In the genomic region with DNA sequence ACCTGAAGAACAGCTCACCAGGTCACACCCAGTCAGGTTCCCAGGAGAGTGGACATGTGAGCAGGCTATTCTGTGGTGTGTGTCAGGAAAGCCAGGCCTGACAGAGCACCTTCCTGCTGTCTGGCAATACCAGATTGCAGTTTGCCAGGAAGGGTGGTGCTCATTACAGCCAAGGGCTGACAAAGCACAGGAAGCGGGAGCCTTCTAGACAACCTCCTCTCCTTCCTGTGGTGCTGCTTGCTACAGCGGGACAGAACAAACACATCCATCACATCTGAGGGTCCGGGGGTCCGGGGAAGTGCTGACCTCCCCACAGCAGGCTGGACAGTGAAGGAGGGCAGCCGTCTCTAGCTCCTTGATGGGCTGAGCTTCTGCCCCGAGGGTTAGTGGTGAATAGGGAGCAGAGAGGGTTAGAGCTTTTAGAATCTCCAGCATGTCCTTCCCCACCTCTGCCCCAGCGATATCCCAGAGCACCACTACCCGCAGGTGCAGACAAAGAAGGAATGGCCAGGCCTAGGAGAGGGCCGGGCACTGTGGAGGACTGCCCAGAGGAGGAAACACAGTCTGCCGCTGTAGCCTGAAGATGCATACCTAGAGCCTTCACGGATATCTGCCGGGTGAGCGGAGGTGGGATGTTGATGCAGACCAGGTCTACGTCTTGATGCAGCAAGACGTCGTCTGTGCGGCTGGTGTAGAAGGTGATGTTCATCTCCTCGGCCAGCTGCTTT, we compare ENCODE assay signal across 9 mouse cellular contexts. TPM values are rescaled to one million over a fixed set of nuclear protein-coding genes. Genes with fewer than 3 reads are reported as not detected.
DNase-seq lines count a peak whose midpoint lies in the region; ATAC-seq and TF ChIP-seq lines count a peak whose summit lies in the region.
"Had no signal": no experiment of that assay in that cellular context is flagged by ENCODE, and none has a peak within 500 bp of the region (broad histone marks: within the 10 kb centered on the region; RNA-seq: fewer than 3 reads in every experiment).

No protein-coding gene starts in this region.

- 0 out of 2 replicates have a peak, but pooled peaks cover 2% of the 10 kb centered on the region for H3K4me1 ChIP-seq in kidney, embryonic 14.5 days (ENCODE audit: control insufficient read depth, insufficient read depth, low read length)
- no peaks in the 10 kb centered on the region for H3K4me1 ChIP-seq in cerebellum, adult 2 months (ENCODE audit: control insufficient read depth, insufficient read depth, low read length)

- 0 out of 2 replicates have a peak, but pooled peaks have one; percentile 20 for ATAC-seq in erythroblast, adult 5-6 weeks (replicated peaks; ENCODE audit: low FRiP score, poor library complexity, severe bottlenecking)
- no peak for ATAC-seq in kidney, embryonic 14.5 days (ENCODE audit: low FRiP score, low TSS enrichment)
- ATAC-seq: Patski had no signal

- H3K4me2 ChIP-seq in kidney, embryonic 14.5 days (replicated peaks; ENCODE audit: low read depth, low read length) = no peak overlapping the region

- H3K4me3 ChIP-seq in layer of hippocampus, adult 2 months = no peak overlapping the region; the same call in 1 of the 2 replicates
- H3K4me3 ChIP-seq in kidney, embryonic 14.5 days (ENCODE audit: low read length) = no peak overlapping the region
- no peak overlapping the region for H3K4me3 ChIP-seq in cerebellum, adult 2 months (replicated peaks; ENCODE audit: insufficient read depth, low read depth, low read length)

- H3K27ac ChIP-seq in layer of hippocampus, adult 2 months = peak overlapping the region; percentile 57; the same call in 1 of the 2 replicates
- peak overlapping the region; percentile 67; the same call in 1 of the 2 replicates for H3K27ac ChIP-seq in kidney, embryonic 14.5 days (ENCODE audit: low read depth, low read length)
- no peak overlapping the region for H3K27ac ChIP-seq in cerebellum, adult 2 months (ENCODE audit: insufficient read depth, low read length)

- no peak for TF ChIP-seq POLR2A in cerebellum, adult 2 months (IDR thresholded peaks at IDR 0.05; ENCODE audit: borderline replicate concordance, insufficient read depth, low read length)

- H3K27me3 ChIP-seq in kidney, embryonic 14.5 days (ENCODE audit: control insufficient read depth, insufficient read depth, low read length) = no peaks in the 10 kb centered on the region
- H3K27me3 ChIP-seq in cerebellum, adult 2 months (ENCODE audit: control insufficient read depth, insufficient read depth, low read length) = no peaks in the 10 kb centered on the region
- H3K27me3 ChIP-seq: Patski had no signal

- no peak for TF ChIP-seq CTCF in layer of hippocampus, adult 2 months (conservative IDR thresholded peaks at IDR 0.05)
- no peak for TF ChIP-seq CTCF in cerebellum, adult 2 months (IDR thresholded peaks at IDR 0.05; ENCODE audit: borderline replicate concordance, insufficient read depth, low read depth, low read length)

- WGBS in kidney, embryonic 14.5 days = 82% methylated on average over 18 of the region's 18 CpGs
- 91% methylated on average over 18 of the region's 18 CpGs for WGBS in cerebellum, adult 2 months

- H3K9me3 ChIP-seq in kidney, embryonic 14.5 days (ENCODE audit: control insufficient read depth, low read length) = no peaks in the 10 kb centered on the region

- peaks cover 23% of the 10 kb centered on the region for H3K36me3 ChIP-seq in kidney, embryonic 14.5 days (ENCODE audit: control insufficient read depth, insufficient read depth, low read length)

- H3K9ac ChIP-seq in kidney, embryonic 14.5 days (ENCODE audit: low read depth, low read length) = no peak overlapping the region

- no peak for DNase-seq in layer of hippocampus, adult 2 months (ENCODE audit: low spot score in 2 of 2)
- no peak for DNase-seq in layer of hippocampus, postnatal 25 days (ENCODE audit: extremely low spot score in 1 of 2, low spot score in 1 of 2)
- DNase-seq in lung, postnatal 10 days = peak; percentile 80
- no peak for DNase-seq in cerebellum, adult 11-12 months
- no peak for DNase-seq in cerebellum, adult 2 months
- no peak for DNase-seq in cerebellum, adult 9-11 months

RNA-seq across cellular contexts. Expression of a gene that starts 19.6 kb away (rescaled TPM):
- total RNA-seq in layer of hippocampus, adult 2 months (2021) = 10 to 100 TPM in 1 of 2 experiments, 1 to 10 TPM in 1; 8.1 to 10.8 TPM
- total RNA-seq in layer of hippocampus, postnatal 25 days (2021) = 1 to 10 TPM; 8.2 to 9.9 TPM
- 2.1 and 2.5 TPM in 2 replicates for total RNA-seq in erythroblast, adult 5-6 weeks (2015; ENCODE audit: low replicate concordance)
- 2.7 and 7.0 TPM in 2 replicates for total RNA-seq in erythroblast, adult 5-6 weeks (2017; ENCODE audit: low replicate concordance)
- polyA plus RNA-seq in kidney, embryonic 14.5 days (2014; fragmentation: Nextera tagmentation; extraction: Ambion mirVana) = 33.0 and 36.2 TPM in 2 replicates
- polyA plus RNA-seq in cerebellum, adult 2 months (2012; rRNA removed) = 15.3 and 17.4 TPM in 2 replicates

RNA-seq across cellular contexts. Expression of a gene that starts 20.1 kb away (rescaled TPM):
- total RNA-seq in layer of hippocampus, adult 2 months (2021) = under 1 TPM in 1 of 2 experiments, not detected in 1; 0.84 TPM
- total RNA-seq in layer of hippocampus, postnatal 25 days (2021) = not detected
- total RNA-seq in erythroblast, adult 5-6 weeks (2015; ENCODE audit: low replicate concordance) = not detected in 2 replicates
- total RNA-seq in erythroblast, adult 5-6 weeks (2017; ENCODE audit: low replicate concordance) = not detected in 2 replicates
- polyA plus RNA-seq in kidney, embryonic 14.5 days (2014; fragmentation: Nextera tagmentation; extraction: Ambion mirVana) = 0.16 TPM in 1 of 2 replicates, not detected in the other
- 0.51 TPM in 2 replicates for polyA plus RNA-seq in cerebellum, adult 2 months (2012; rRNA removed)

RNA-seq across cellular contexts. Expression of a gene that starts 26.6 kb away (rescaled TPM):
- total RNA-seq in layer of hippocampus, adult 2 months (2021) = 10 to 100 TPM; 32.7 to 35.4 TPM
- 10 to 100 TPM; 34.8 to 38.4 TPM for total RNA-seq in layer of hippocampus, postnatal 25 days (2021)
- total RNA-seq in erythroblast, adult 5-6 weeks (2015; ENCODE audit: low replicate concordance) = 2.1 TPM in 1 of 2 replicates, not detected in the other
- total RNA-seq in erythroblast, adult 5-6 weeks (2017; ENCODE audit: low replicate concordance) = 0.56 and 1.5 TPM in 2 replicates
- polyA plus RNA-seq in kidney, embryonic 14.5 days (2014; fragmentation: Nextera tagmentation; extraction: Ambion mirVana) = 15.6 and 16.1 TPM in 2 replicates
- 128 and 137 TPM in 2 replicates for polyA plus RNA-seq in cerebellum, adult 2 months (2012; rRNA removed)

RNA-seq across cellular contexts. Expression of a gene that starts 26.7 kb away (rescaled TPM):
- total RNA-seq in layer of hippocampus, adult 2 months (2021) = 10 to 100 TPM; 41.1 to 41.5 TPM
- total RNA-seq in layer of hippocampus, postnatal 25 days (2021) = 10 to 100 TPM; 39.8 to 41.9 TPM
- 7.1 and 12.5 TPM in 2 replicates for total RNA-seq in erythroblast, adult 5-6 weeks (2015; ENCODE audit: low replicate concordance)
- total RNA-seq in erythroblast, adult 5-6 weeks (2017; ENCODE audit: low replicate concordance) = 1.7 and 7.8 TPM in 2 replicates
- 50.3 and 62.0 TPM in 2 replicates for polyA plus RNA-seq in kidney, embryonic 14.5 days (2014; fragmentation: Nextera tagmentation; extraction: Ambion mirVana)
- polyA plus RNA-seq in cerebellum, adult 2 months (2012; rRNA removed) = 56.3 and 56.8 TPM in 2 replicates

RNA-seq across cellular contexts. Expression of a gene that starts 30.9 kb away (rescaled TPM):
- total RNA-seq in layer of hippocampus, adult 2 months (2021) = 10 to 100 TPM; 18.2 to 22.8 TPM
- total RNA-seq in layer of hippocampus, postnatal 25 days (2021) = 10 to 100 TPM; 19.2 to 23.1 TPM
- 0.21 and 0.38 TPM in 2 replicates for total RNA-seq in erythroblast, adult 5-6 weeks (2015; ENCODE audit: low replicate concordance)
- 0.51 TPM in 1 of 2 replicates, not detected in the other for total RNA-seq in erythroblast, adult 5-6 weeks (2017; ENCODE audit: low replicate concordance)
- polyA plus RNA-seq in kidney, embryonic 14.5 days (2014; fragmentation: Nextera tagmentation; extraction: Ambion mirVana) = 11.9 and 15.8 TPM in 2 replicates
- polyA plus RNA-seq in cerebellum, adult 2 months (2012; rRNA removed) = 20.7 and 21.4 TPM in 2 replicates

Comparison
In these comparisons a context has a peak if more than half of its experiments do, and no peak if none do; other contexts are left out.
1. RNA of a gene that starts 26.6 kb away (total RNA-seq): 34.8 to 38.4 TPM in layer of hippocampus, postnatal 25 days and 32.7 to 35.4 TPM in layer of hippocampus, adult 2 months; 0.56 to 2.1 TPM in erythroblast, adult 5-6 weeks; every median in the first group is over 10 times any median in the second.